Mouse (Mus musculus): ENCODE results near the gene Rfesd. TPM values are rescaled to one million over a fixed set of nuclear protein-coding genes. Genes with fewer than 3 reads are reported as not detected.
A peak's percentile ranks its signal among the peaks of the same experiment; 100 is the strongest.

Gene Rfesd
- polyA plus RNA-seq, 1 experiment from 2014 or later: 120 TPM

DNA sequence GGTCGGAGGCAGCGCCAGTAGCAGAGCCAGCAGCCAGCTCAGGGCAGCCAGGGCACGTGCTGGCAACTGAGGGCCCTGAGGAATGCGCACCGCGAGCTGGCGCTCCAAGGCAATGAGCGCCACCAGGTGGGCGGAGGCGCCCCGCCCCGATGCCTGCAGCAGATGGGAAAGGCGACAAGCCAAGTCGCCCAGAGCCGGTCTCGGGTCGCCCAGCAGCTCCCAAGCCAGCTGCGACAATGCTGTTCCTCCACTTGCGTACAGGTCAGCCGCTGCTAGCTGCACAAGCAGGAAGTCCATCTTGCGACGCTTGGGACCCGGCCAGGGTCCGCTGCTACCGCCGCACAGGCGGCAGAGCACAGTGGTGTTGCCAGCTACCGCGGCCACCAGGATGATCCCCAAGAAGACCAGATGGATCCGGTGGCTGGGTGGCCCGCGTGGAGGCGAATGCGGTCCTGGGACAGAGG is 37.8 kb upstream of the Rfesd start:
- H3K36me3 ChIP-seq (ENCODE audit: control insufficient read depth, insufficient read depth): no peaks in the 10 kb centered on the region
- peaks cover 19% of the 10 kb centered on the region for H3K27me3 ChIP-seq (ENCODE audit: control insufficient read depth, insufficient read depth, low read depth, low read length)
- peak overlapping the region; percentile 59 for H3K9ac ChIP-seq (ENCODE audit: low read depth, low read length)
- no peaks in the 10 kb centered on the region for H3K9me3 ChIP-seq (replicated peaks; ENCODE audit: control insufficient read depth, low read length)
- peak; percentile 81 for ATAC-seq (ENCODE audit: low read depth)
- peak overlapping the region; percentile 100 for H3K4me2 ChIP-seq (ENCODE audit: low read depth, low read length)
- peak overlapping the region; percentile 70 for H3K4me3 ChIP-seq (ENCODE audit: low read depth, low read length)
- peak overlapping the region; percentile 74; the same call in 1 of the 2 replicates for H3K27ac ChIP-seq (ENCODE audit: low read length)
- WGBS (ENCODE audit: insufficient replicate concordance): under 1% methylated on average over 34 of the region's 34 CpGs
- peaks cover 26% of the 10 kb centered on the region for H3K4me1 ChIP-seq (ENCODE audit: control insufficient read depth, low read depth, low read length)

DNA sequence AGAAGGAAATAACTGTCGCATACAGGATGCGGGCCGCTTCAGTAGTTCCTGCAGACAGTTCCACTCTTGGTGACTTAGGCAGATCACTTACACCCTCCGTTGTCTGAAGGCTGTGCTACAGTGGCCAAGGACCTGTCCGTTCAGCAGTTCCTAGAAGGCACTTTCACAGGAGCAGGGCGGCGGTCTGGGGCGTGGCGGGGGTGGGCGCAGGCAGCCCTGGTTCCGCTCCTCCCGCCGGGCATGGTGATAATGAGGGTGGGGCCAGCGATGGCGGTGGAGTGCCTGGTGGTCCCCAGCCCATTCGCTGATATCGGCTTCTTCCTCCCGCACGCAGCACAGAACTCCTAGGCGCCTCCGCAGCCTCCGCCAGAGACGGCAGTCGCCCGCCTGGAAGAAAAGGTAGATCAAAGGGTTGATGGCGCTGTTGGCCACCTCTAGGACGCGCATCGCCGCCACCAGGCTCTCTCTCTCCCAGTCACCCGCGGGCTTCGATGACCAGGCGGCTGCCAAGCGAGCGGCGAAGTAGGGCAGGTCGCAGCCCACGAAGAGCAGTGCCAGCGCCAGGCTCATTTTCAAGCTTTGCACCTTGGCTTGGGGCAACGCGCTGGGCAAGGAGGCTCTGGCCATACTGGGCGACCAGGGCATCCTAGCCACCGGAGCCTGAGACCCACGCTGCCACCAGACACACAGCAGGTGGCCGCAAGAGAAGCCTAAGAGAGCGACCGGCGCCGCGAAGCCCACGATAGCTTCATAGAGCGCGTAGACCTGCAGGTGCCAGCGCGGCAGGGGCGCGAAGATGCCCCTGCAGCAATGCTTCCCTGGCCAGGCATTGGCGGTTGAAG is 37.1 kb upstream of the Rfesd start:
- peaks cover 19% of the 10 kb centered on the region for H3K27me3 ChIP-seq (ENCODE audit: control insufficient read depth, insufficient read depth, low read depth, low read length)
- WGBS (ENCODE audit: insufficient replicate concordance): under 1% methylated on average over 59 of the region's 59 CpGs
- peak; percentile 91 for ATAC-seq (ENCODE audit: low read depth)
- H3K36me3 ChIP-seq (ENCODE audit: control insufficient read depth, insufficient read depth): no peaks in the 10 kb centered on the region
- peak overlapping the region; percentile 100 for H3K4me2 ChIP-seq (ENCODE audit: low read depth, low read length)
- H3K9me3 ChIP-seq (replicated peaks; ENCODE audit: control insufficient read depth, low read length): no peaks in the 10 kb centered on the region
- peak overlapping the region; percentile 59 for H3K9ac ChIP-seq (ENCODE audit: low read depth, low read length)
- peak overlapping the region; percentile 74 for H3K27ac ChIP-seq (ENCODE audit: low read length)
- H3K4me1 ChIP-seq (ENCODE audit: control insufficient read depth, low read depth, low read length): peaks cover 26% of the 10 kb centered on the region
- H3K4me3 ChIP-seq (ENCODE audit: low read depth, low read length): peak overlapping the region; percentile 70

DNA sequence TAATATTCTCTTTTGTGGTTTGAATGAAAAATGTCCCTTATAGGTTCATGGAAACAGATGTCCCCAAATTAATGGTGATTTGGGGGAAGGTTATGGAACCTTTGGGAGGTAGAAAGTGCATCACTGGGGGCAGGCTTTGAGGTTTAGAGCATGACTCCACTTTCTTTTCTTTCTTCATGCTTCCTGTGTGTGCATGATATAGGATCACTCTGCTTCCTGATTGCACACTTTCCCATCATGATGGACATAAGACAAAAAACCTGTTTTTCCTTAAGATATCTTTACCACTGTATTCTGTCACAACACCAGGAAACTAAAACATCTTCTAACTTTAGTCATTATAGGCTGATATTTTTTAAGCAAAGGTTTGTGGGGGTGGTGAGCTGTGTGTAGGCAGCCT is 26.5 kb upstream of the Rfesd start:
- no peak overlapping the region for H3K27ac ChIP-seq (ENCODE audit: low read length)
- H3K4me3 ChIP-seq (ENCODE audit: low read depth, low read length): no peak overlapping the region
- no peaks in the 10 kb centered on the region for H3K9me3 ChIP-seq (replicated peaks; ENCODE audit: control insufficient read depth, low read length)
- no peaks in the 10 kb centered on the region for H3K36me3 ChIP-seq (ENCODE audit: control insufficient read depth, insufficient read depth)
- ATAC-seq (ENCODE audit: low read depth): no peak
- H3K4me1 ChIP-seq (ENCODE audit: control insufficient read depth, low read depth, low read length): no peaks in the 10 kb centered on the region
- H3K9ac ChIP-seq (ENCODE audit: low read depth, low read length): no peak overlapping the region
- no peaks in the 10 kb centered on the region for H3K27me3 ChIP-seq (ENCODE audit: control insufficient read depth, insufficient read depth, low read depth, low read length)
- H3K4me2 ChIP-seq (ENCODE audit: low read depth, low read length): no peak overlapping the region

DNA sequence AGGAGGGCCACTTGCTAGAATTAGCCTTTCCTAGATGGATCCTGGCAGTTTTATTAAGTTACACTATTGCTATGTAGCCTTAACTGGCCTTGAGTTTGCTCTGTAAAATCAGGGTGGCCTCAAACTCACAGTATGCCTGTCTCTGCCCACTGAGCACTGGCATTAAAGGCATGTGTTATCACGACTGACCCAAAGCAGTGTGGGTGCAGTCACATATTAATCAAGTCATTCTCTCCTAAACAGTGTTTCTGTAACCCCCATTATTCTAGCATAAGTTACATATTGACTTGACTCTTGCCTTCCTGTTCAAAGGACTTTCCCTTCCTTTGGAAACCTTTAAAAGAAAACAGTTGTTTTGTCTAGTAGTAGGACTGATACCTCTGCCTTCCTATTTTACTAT is 23.9 kb upstream of the Rfesd start:
- Histone ChIP-seq H3K4me2 (ENCODE audit: low read depth, low read length) (no peak overlapping the region), H3K4me1 (ENCODE audit: control insufficient read depth, low read depth, low read length) (no peaks in the 10 kb centered on the region), H3K4me3 (ENCODE audit: low read depth, low read length) (no peak overlapping the region), H3K27me3 (ENCODE audit: control insufficient read depth, insufficient read depth, low read depth, low read length) (no peaks in the 10 kb centered on the region), H3K27ac (ENCODE audit: low read length) (no peak overlapping the region), H3K9ac (ENCODE audit: low read depth, low read length) (no peak overlapping the region), H3K36me3 (ENCODE audit: control insufficient read depth, insufficient read depth) (no peaks in the 10 kb centered on the region), H3K9me3 (replicated peaks; ENCODE audit: control insufficient read depth, low read length) (no peaks in the 10 kb centered on the region)
- no peak for ATAC-seq (ENCODE audit: low read depth)
- WGBS (ENCODE audit: insufficient replicate concordance): 52% methylated on average over 1 of the region's 1 CpGs

DNA sequence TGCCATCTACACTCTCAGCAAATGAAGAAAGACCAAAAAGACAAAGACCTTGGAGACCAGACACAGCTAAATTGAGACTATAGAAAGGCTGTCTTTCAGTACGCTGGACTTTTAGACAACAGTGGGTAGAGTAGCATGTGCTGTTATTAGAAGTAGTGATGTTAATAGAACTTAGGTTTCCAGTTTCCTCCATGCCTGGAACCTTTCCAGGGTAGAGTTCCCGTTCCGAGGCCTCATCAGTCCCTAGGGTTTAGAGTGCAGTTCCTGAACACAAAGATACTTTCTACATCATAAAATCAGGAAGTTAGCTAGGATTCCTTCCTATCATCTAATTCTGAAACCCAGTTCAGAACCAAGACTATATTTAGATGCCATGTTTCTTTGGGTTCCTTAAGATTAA is 6.1 kb upstream of the Rfesd start:
- Histone ChIP-seq H3K4me1 (ENCODE audit: control insufficient read depth, low read depth, low read length) (no peaks in the 10 kb centered on the region; the same call in 1 of the 2 replicates), H3K27me3 (ENCODE audit: control insufficient read depth, insufficient read depth, low read depth, low read length) (no peaks in the 10 kb centered on the region), H3K9me3 (replicated peaks; ENCODE audit: control insufficient read depth, low read length) (no peaks in the 10 kb centered on the region), H3K4me3 (ENCODE audit: low read depth, low read length) (no peak overlapping the region), H3K4me2 (ENCODE audit: low read depth, low read length) (no peak overlapping the region), H3K9ac (ENCODE audit: low read depth, low read length) (no peak overlapping the region), H3K27ac (ENCODE audit: low read length) (no peak overlapping the region), H3K36me3 (ENCODE audit: control insufficient read depth, insufficient read depth) (no peaks in the 10 kb centered on the region)
- WGBS (ENCODE audit: insufficient replicate concordance): 75% methylated on average over 3 of the region's 3 CpGs
- ATAC-seq (ENCODE audit: low read depth): no peak

DNA sequence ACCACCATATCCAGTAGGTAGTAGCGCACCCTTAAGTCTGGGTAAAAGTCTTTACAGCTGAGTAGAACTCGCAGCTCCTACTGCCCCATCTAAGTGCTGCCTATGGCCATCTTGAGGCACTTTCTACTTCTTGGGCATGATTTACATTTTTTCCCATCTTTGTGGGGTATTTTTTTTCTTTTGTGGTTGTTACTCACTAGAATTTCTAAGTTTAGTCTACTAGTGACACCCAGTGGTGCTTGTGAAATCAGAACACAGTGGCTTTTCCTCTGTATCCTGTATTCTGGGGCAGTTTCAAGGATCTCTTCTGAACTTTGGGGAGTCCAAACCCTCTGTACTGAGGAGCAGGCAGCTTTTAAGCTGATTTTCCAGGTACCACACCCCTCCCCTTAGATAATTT is 3.3 kb upstream of the Rfesd start:
- no peak for ATAC-seq (ENCODE audit: low read depth)
- 81% methylated on average over 2 of the region's 2 CpGs for WGBS (ENCODE audit: insufficient replicate concordance)

DNA sequence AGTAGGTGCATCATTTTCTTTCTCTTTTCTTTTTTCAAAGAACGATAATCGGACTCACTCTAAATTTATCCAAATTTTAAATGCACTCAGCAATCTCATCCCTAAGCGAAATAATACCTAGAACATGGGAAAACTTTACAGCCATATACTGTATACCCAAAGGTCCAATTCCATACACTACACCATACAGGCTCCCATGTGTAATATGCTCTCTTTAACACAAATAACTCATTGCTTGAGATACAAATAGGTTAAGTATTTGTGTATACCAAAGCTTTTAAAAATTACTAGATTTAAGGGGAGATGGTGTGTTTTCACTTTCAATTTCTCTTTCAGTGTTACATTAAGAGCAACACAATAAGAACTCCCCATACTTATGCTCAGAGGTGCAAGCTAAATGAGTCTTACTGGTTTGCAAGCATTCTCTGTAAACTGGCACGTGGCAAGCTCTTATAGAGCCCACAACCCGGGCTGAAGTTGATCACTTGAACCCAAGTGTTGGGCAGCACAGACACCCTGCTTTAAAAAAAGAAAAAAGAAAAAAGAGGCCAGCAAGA is 403 bp upstream of the Rfesd start:
- no peak overlapping the region; the same call in 1 of the 2 replicates for H3K27ac ChIP-seq (ENCODE audit: low read length)
- H3K9me3 ChIP-seq (replicated peaks; ENCODE audit: control insufficient read depth, low read length): no peaks in the 10 kb centered on the region
- 30% methylated on average over 5 of the region's 5 CpGs for WGBS (ENCODE audit: insufficient replicate concordance)

More for the DNA sequence above, 3.3 kb upstream of the Rfesd start:
- H3K9me3 ChIP-seq (replicated peaks; ENCODE audit: control insufficient read depth, low read length): no peaks in the 10 kb centered on the region
- no peaks in the 10 kb centered on the region for H3K27me3 ChIP-seq (ENCODE audit: control insufficient read depth, insufficient read depth, low read depth, low read length)
- no peak overlapping the region for H3K27ac ChIP-seq (ENCODE audit: low read length)
- H3K4me3 ChIP-seq (ENCODE audit: low read depth, low read length): no peak overlapping the region
- peaks cover 3% of the 10 kb centered on the region; the same call in 1 of the 2 replicates for H3K4me1 ChIP-seq (ENCODE audit: control insufficient read depth, low read depth, low read length)
- no peak overlapping the region for H3K9ac ChIP-seq (ENCODE audit: low read depth, low read length)
- no peaks in the 10 kb centered on the region for H3K36me3 ChIP-seq (ENCODE audit: control insufficient read depth, insufficient read depth)
- H3K4me2 ChIP-seq (ENCODE audit: low read depth, low read length): no peak overlapping the region

DNA sequence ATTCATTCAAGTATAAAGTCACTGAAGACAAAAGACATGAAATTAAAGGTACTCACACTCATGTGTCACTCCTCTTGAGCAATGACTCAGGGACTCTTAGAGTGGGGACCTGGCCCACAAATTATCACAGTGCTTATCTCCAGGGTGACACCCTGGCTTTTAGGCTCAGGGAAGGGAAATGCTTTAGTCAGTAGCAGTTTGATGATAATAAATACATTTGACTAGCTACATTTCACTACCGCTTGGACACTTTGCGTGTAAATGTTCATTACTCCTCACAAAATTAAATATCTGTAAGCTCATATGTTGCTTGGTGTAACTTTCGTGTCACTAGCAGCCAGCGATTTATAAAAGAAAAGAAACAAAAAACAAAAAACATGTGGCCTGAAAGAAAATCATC is 1.1 kb downstream of the Rfesd start:
- WGBS (ENCODE audit: insufficient replicate concordance): 10% methylated on average over 4 of the region's 4 CpGs
- H3K9ac ChIP-seq (ENCODE audit: low read depth, low read length): peak overlapping the region; percentile 82
- H3K27me3 ChIP-seq (ENCODE audit: control insufficient read depth, insufficient read depth, low read depth, low read length): no peaks in the 10 kb centered on the region
- ATAC-seq (ENCODE audit: low read depth): peak; percentile 81
- H3K27ac ChIP-seq (ENCODE audit: low read length): peak overlapping the region; percentile 96
- H3K9me3 ChIP-seq (replicated peaks; ENCODE audit: control insufficient read depth, low read length): no peaks in the 10 kb centered on the region
- H3K4me3 ChIP-seq (ENCODE audit: low read depth, low read length): peak overlapping the region; percentile 81
- no peaks in the 10 kb centered on the region; the same call in 1 of the 2 replicates for H3K36me3 ChIP-seq (ENCODE audit: control insufficient read depth, insufficient read depth)
- H3K4me2 ChIP-seq (ENCODE audit: low read depth, low read length): peak overlapping the region; percentile 82
- peaks cover 8% of the 10 kb centered on the region for H3K4me1 ChIP-seq (ENCODE audit: control insufficient read depth, low read depth, low read length)

More for the DNA sequence above, 403 bp upstream of the Rfesd start:
- Histone ChIP-seq H3K27me3 (ENCODE audit: control insufficient read depth, insufficient read depth, low read depth, low read length) (no peaks in the 10 kb centered on the region), H3K4me1 (ENCODE audit: control insufficient read depth, low read depth, low read length) (peaks cover 3% of the 10 kb centered on the region; the same call in 1 of the 2 replicates), H3K4me2 (ENCODE audit: low read depth, low read length) (peak overlapping the region; percentile 82), H3K9ac (ENCODE audit: low read depth, low read length) (peak overlapping the region; percentile 82), H3K4me3 (ENCODE audit: low read depth, low read length) (peak overlapping the region; percentile 81), H3K36me3 (ENCODE audit: control insufficient read depth, insufficient read depth) (no peaks in the 10 kb centered on the region)
- no peak for ATAC-seq (ENCODE audit: low read depth)

DNA sequence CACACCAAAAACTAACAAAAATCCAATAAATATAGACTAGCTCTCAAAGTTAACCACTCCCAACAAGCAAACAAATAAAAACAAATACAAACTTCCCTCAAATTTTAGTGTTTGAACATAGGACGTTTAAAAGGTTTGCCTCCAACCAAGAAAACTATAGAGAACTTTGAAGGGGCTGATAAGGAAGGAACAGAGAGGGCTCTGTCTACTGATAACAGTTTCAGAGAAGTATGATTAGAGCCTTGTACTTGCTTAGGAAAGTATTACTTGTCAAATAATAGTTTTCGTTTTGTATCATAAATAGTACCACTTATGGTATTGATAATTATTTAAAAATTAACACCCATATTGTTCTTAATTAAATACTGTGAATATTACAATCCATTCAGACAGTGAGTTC is 4.0 kb downstream of the Rfesd start:
- Histone ChIP-seq H3K9ac (ENCODE audit: low read depth, low read length) (no peak overlapping the region), H3K36me3 (ENCODE audit: control insufficient read depth, insufficient read depth) (no peaks in the 10 kb centered on the region; the same call in 1 of the 2 replicates), H3K27ac (ENCODE audit: low read length) (no peak overlapping the region), H3K9me3 (replicated peaks; ENCODE audit: control insufficient read depth, low read length) (no peaks in the 10 kb centered on the region), H3K4me2 (ENCODE audit: low read depth, low read length) (peak overlapping the region; percentile 44), H3K27me3 (ENCODE audit: control insufficient read depth, insufficient read depth, low read depth, low read length) (no peaks in the 10 kb centered on the region), H3K4me3 (ENCODE audit: low read depth, low read length) (no peak overlapping the region), H3K4me1 (ENCODE audit: control insufficient read depth, low read depth, low read length) (peaks cover 16% of the 10 kb centered on the region)
- no peak for ATAC-seq (ENCODE audit: low read depth)
- 15% methylated on average over 2 of the region's 2 CpGs for WGBS (ENCODE audit: insufficient replicate concordance)

Data from liver, embryonic 16.5 days (tissue).